In the genomic region with DNA sequence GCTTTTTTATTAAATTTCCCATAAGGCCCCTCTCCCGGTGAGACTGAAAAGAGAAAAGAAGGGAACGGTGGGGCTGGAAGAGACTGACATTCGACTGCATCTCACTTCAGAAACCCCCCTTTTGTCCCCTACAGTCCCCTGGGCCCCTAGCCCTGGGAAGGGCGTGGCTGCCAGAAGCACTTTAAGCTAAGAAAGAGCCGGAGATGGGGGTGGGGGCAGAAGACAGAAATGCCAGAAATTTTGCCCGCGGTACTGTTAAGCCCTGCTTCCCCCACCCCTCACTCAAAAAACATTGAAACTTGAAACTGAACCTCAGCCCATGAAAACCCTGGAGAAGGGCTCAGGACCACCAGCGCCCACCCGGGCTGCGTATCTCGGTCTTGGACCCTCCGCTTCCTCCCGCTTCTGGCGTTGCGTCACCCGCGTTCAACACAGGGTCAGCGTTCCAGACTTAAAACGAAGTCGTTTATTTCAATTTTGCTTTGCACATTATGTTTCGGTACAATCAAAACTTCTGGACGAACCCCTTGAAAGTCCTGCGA, we compare ENCODE assay signal across 8 mouse cellular contexts. TPM values are rescaled to one million over a fixed set of nuclear protein-coding genes. Genes with fewer than 3 reads are reported as not detected.
DNase-seq lines count a peak whose midpoint lies in the region; ATAC-seq and TF ChIP-seq lines count a peak whose summit lies in the region.
"Had no signal": no experiment of that assay in that cellular context is flagged by ENCODE, and none has a peak within 500 bp of the region (broad histone marks: within the 10 kb centered on the region; RNA-seq: fewer than 3 reads in every experiment).

No protein-coding gene starts in this region.

- no peaks in the 10 kb centered on the region for H3K9me3 ChIP-seq in forebrain, embryonic 13.5 days (replicated peaks)
- H3K9me3 ChIP-seq in intestine, postnatal 0 days (ENCODE audit: control insufficient read depth) = no peaks in the 10 kb centered on the region
- H3K9me3 ChIP-seq in neural tube, embryonic 14.5 days (ENCODE audit: control insufficient read depth, low read length) = no peaks in the 10 kb centered on the region
- H3K9me3 ChIP-seq: liver, embryonic 15.5 days had no signal

- H3K4me2 ChIP-seq in forebrain, embryonic 13.5 days = peak overlapping the region; percentile 95
- no peak overlapping the region; the same call in 1 of the 2 replicates for H3K4me2 ChIP-seq in intestine, postnatal 0 days (replicated peaks; ENCODE audit: low read depth)
- peak overlapping the region; percentile 90 for H3K4me2 ChIP-seq in neural tube, embryonic 14.5 days (ENCODE audit: low read depth, low read length)
- H3K4me2 ChIP-seq: liver, embryonic 15.5 days had no signal

- TF ChIP-seq CTCF in intestine, postnatal 0 days (IDR thresholded peaks at IDR 0.05; ENCODE audit: low read depth) = no peak

- H3K4me3 ChIP-seq in forebrain, embryonic 13.5 days = peak overlapping the region; percentile 16
- peak overlapping the region; percentile 9; the same call in 1 of the 2 replicates for H3K4me3 ChIP-seq in intestine, postnatal 0 days (ENCODE audit: low read depth, low read length)
- peak overlapping the region; percentile 65 for H3K4me3 ChIP-seq in neural tube, embryonic 14.5 days (ENCODE audit: low read depth, low read length)
- H3K4me3 ChIP-seq: liver, embryonic 15.5 days had no signal

- no peak overlapping the region for H3K9ac ChIP-seq in forebrain, embryonic 13.5 days
- no peak overlapping the region for H3K9ac ChIP-seq in intestine, postnatal 0 days (ENCODE audit: low read depth, low read length)
- H3K9ac ChIP-seq in neural tube, embryonic 14.5 days (replicated peaks; ENCODE audit: low read depth, low read length) = no peak overlapping the region
- H3K9ac ChIP-seq: liver, embryonic 15.5 days had no signal

- WGBS in forebrain, embryonic 13.5 days = 3% methylated on average over 23 of the region's 23 CpGs
- 2% methylated on average over 23 of the region's 23 CpGs for WGBS in intestine, postnatal 0 days
- under 1% methylated on average over 23 of the region's 23 CpGs for WGBS in neural tube, embryonic 14.5 days

- peaks cover 44% of the 10 kb centered on the region for H3K4me1 ChIP-seq in forebrain, embryonic 13.5 days
- peaks cover 12% of the 10 kb centered on the region; the same call in 1 of the 2 replicates for H3K4me1 ChIP-seq in intestine, postnatal 0 days (replicated peaks; ENCODE audit: control insufficient read depth, insufficient read depth, low read length)
- peaks cover 20% of the 10 kb centered on the region for H3K4me1 ChIP-seq in neural tube, embryonic 14.5 days (ENCODE audit: control insufficient read depth, insufficient read depth, low read length)

- no peak for ATAC-seq in forebrain, embryonic 13.5 days
- ATAC-seq in intestine, postnatal 0 days = no peak
- no peak for ATAC-seq in neural tube, embryonic 14.5 days (ENCODE audit: low read depth)

- H3K27ac ChIP-seq in forebrain, embryonic 13.5 days = no peak overlapping the region
- no peak overlapping the region for H3K27ac ChIP-seq in intestine, postnatal 0 days (ENCODE audit: low read depth, low read length)
- no peak overlapping the region for H3K27ac ChIP-seq in neural tube, embryonic 14.5 days (ENCODE audit: low read depth, low read length)
- H3K27ac ChIP-seq: liver, embryonic 15.5 days had no signal

- H3K27me3 ChIP-seq in forebrain, embryonic 13.5 days = peaks cover 85% of the 10 kb centered on the region
- H3K27me3 ChIP-seq in intestine, postnatal 0 days (replicated peaks; ENCODE audit: control insufficient read depth, insufficient read depth, low read length) = peaks cover 83% of the 10 kb centered on the region
- H3K27me3 ChIP-seq in neural tube, embryonic 14.5 days (ENCODE audit: control insufficient read depth, insufficient read depth, low read length) = peaks cover 20% of the 10 kb centered on the region

- DNase-seq in kidney, postnatal 10 days = peak; percentile 22
- DNase-seq in kidney, postnatal 36 days = no peak
- DNase-seq in yolk sac, embryonic 10.5 days (ENCODE audit: low spot score) = no peak
- no peak for DNase-seq in ovary, postnatal 10 days (ENCODE audit: low spot score)

- H3K36me3 ChIP-seq in forebrain, embryonic 13.5 days (ENCODE audit: poor library complexity, severe bottlenecking) = no peaks in the 10 kb centered on the region
- H3K36me3 ChIP-seq in intestine, postnatal 0 days (ENCODE audit: control insufficient read depth, insufficient read depth) = no peaks in the 10 kb centered on the region
- no peaks in the 10 kb centered on the region for H3K36me3 ChIP-seq in neural tube, embryonic 14.5 days (ENCODE audit: control insufficient read depth, insufficient read depth, low read length)
- H3K36me3 ChIP-seq: liver, embryonic 15.5 days had no signal

RNA-seq across cellular contexts. Expression of a gene that starts 3.9 kb away (rescaled TPM):
- 7.0 and 7.9 TPM in 2 replicates for polyA plus RNA-seq in forebrain, embryonic 13.5 days (2015; fragmentation: Nextera tagmentation; extraction: Ambion mirVana)
- polyA plus RNA-seq in intestine, postnatal 0 days (2015; fragmentation: Nextera tagmentation; extraction: Ambion mirVana) = 0.07 TPM in 1 of 2 replicates, not detected in the other
- 32.8 and 36.6 TPM in 2 replicates for polyA plus RNA-seq in neural tube, embryonic 14.5 days (2014; fragmentation: Nextera tagmentation; extraction: Ambion mirVana)
- polyA plus RNA-seq: liver, embryonic 15.5 days had no signal

Comparison
In these comparisons a context has a peak if more than half of its experiments do, and no peak if none do; other contexts are left out.
1. H3K4me3 ChIP-seq: peak in every context shown above with its lines; median percentile 65 in neural tube, embryonic 14.5 days; 16 in forebrain, embryonic 13.5 days; 9 in intestine, postnatal 0 days.